Mouse (Mus musculus): ENCODE measurements around the gene Tpst2. TPM values are rescaled to one million over a fixed set of nuclear protein-coding genes. Genes with fewer than 3 reads are reported as not detected.

Gene Tpst2
- total RNA-seq, 2 experiments from 2014 or later = 41.1 to 43.0 TPM

- DNase-seq (ENCODE audit: low spot score in 2 of 2) = peak; percentile 96 to 97
These were observed 49.3 kb downstream of the Tpst2 start, which contains the start of gene Tfip11 for GRCm38 (mm10) chr5:112325546-112326445. TSS of gene Tfip11 (plus strand) at chr5:112326358.

GRCm38 (mm10) chr5:112326446-112327009, 50.0 kb downstream of the Tpst2 start:
- DNase-seq (ENCODE audit: low spot score in 2 of 2) = no peak

GRCm38 (mm10) chr5:112327854-112328253, 51.4 kb downstream of the Tpst2 start:
- no peak for DNase-seq (ENCODE audit: low spot score in 2 of 2)

GRCm38 (mm10) chr5:112329805-112330564, 53.5 kb downstream of the Tpst2 start:
- DNase-seq (ENCODE audit: low spot score in 2 of 2) = no peak

- DNase-seq (ENCODE audit: low spot score in 2 of 2) = no peak
These were observed 59.0 kb downstream of the Tpst2 start for GRCm38 (mm10) chr5:112335473-112335872.

- no peak for DNase-seq (ENCODE audit: low spot score in 2 of 2)
These were observed 60.5 kb downstream of the Tpst2 start for GRCm38 (mm10) chr5:112337004-112337403.

GRCm38 (mm10) chr5:112339215-112339614, 62.7 kb downstream of the Tpst2 start:
- no peak for DNase-seq (ENCODE audit: low spot score in 2 of 2)

GRCm38 (mm10) chr5:112342463-112343204, 66.1 kb downstream of the Tpst2 start, which contains the start of the genes Srrd and Hps4:
TSS of gene Srrd (minus strand) at chr5:112343040.
TSS of gene Hps4 (plus strand) at chr5:112343083.
- peak; percentile 89 to 92 for DNase-seq (ENCODE audit: low spot score in 2 of 2)

- DNase-seq (ENCODE audit: low spot score in 2 of 2) = no peak
These were observed 66.7 kb downstream of the Tpst2 start for GRCm38 (mm10) chr5:112343205-112343595.

GRCm38 (mm10) chr5:112344092-112344960, 67.8 kb downstream of the Tpst2 start:
- peak in 1 of 2 experiments; percentile 71 for DNase-seq (ENCODE audit: low spot score in 2 of 2)

- DNase-seq (ENCODE audit: low spot score in 2 of 2) = no peak
These were observed 69.9 kb downstream of the Tpst2 start for GRCm38 (mm10) chr5:112346211-112346965.

- no peak for DNase-seq (ENCODE audit: low spot score in 2 of 2)
These were observed 72.7 kb downstream of the Tpst2 start for GRCm38 (mm10) chr5:112349169-112349568.

- no peak for DNase-seq (ENCODE audit: low spot score in 2 of 2)
These were observed 79.0 kb downstream of the Tpst2 start for GRCm38 (mm10) chr5:112355493-112355892.

- no peak for DNase-seq (ENCODE audit: low spot score in 2 of 2)
These were observed 79.4 kb downstream of the Tpst2 start, which contains the start of gene Gm6583 for GRCm38 (mm10) chr5:112355910-112356309. TSS of gene Gm6583 (minus strand) at chr5:112356033.

GRCm38 (mm10) chr5:112356322-112356721, 79.8 kb downstream of the Tpst2 start:
- DNase-seq (ENCODE audit: low spot score in 2 of 2) = no peak

- no peak for DNase-seq (ENCODE audit: low spot score in 2 of 2)
These were observed 83.0 kb downstream of the Tpst2 start for GRCm38 (mm10) chr5:112359520-112359919.

- no peak for DNase-seq (ENCODE audit: low spot score in 2 of 2)
These were observed 83.6 kb downstream of the Tpst2 start for GRCm38 (mm10) chr5:112360077-112360476.

GRCm38 (mm10) chr5:112364184-112364797, 87.8 kb downstream of the Tpst2 start:
- no peak for DNase-seq (ENCODE audit: low spot score in 2 of 2)
